Mouse (Mus musculus): Measurements from ENCODE around the gene Dars.

Dars gene

GRCm38 (mm10) chr1:128416584-128417532 is at the start of gene Dars:
Gene Dars, minus strand, starts transcription at chr1:128417368.
- DNase-seq (ENCODE audit: low read depth, low spot score) = peak; percentile 92

GRCm38 (mm10) chr1:128466828-128467227 is 49.7 kb upstream of the Dars start:
- DNase-seq (ENCODE audit: low read depth, low spot score) = no peak

GRCm38 (mm10) chr1:128463478-128463877 is 46.3 kb upstream of the Dars start:
- DNase-seq (ENCODE audit: low read depth, low spot score) = no peak

- DNase-seq (ENCODE audit: low read depth, low spot score) = no peak
Measured at GRCm38 (mm10) chr1:128462389-128462788, 45.2 kb upstream of the Dars start.

GRCm38 (mm10) chr1:128460780-128461179 is 43.6 kb upstream of the Dars start:
- no peak for DNase-seq (ENCODE audit: low read depth, low spot score)

- no peak for DNase-seq (ENCODE audit: low read depth, low spot score)
Measured at GRCm38 (mm10) chr1:128459439-128459838, 42.3 kb upstream of the Dars start.

GRCm38 (mm10) chr1:128459011-128459410 is 41.8 kb upstream of the Dars start:
- DNase-seq (ENCODE audit: low read depth, low spot score) = no peak

- no peak for DNase-seq (ENCODE audit: low read depth, low spot score)
Measured at GRCm38 (mm10) chr1:128456844-128457445, 39.8 kb upstream of the Dars start.

GRCm38 (mm10) chr1:128456271-128456670 is 39.1 kb upstream of the Dars start:
- DNase-seq (ENCODE audit: low read depth, low spot score) = no peak

GRCm38 (mm10) chr1:128452210-128452609 is 35.0 kb upstream of the Dars start:
- DNase-seq (ENCODE audit: low read depth, low spot score) = no peak

- no peak for DNase-seq (ENCODE audit: low read depth, low spot score)
Measured at GRCm38 (mm10) chr1:128451183-128451582, 34.0 kb upstream of the Dars start.

GRCm38 (mm10) chr1:128447206-128447902 is 30.2 kb upstream of the Dars start:
- DNase-seq (ENCODE audit: low read depth, low spot score) = no peak

- DNase-seq (ENCODE audit: low read depth, low spot score) = peak; percentile 28
Measured at GRCm38 (mm10) chr1:128443890-128444839, 27.0 kb upstream of the Dars start.

GRCm38 (mm10) chr1:128441129-128441473 is 23.9 kb upstream of the Dars start:
- no peak for DNase-seq (ENCODE audit: low read depth, low spot score)

- no peak for DNase-seq (ENCODE audit: low read depth, low spot score)
Measured at GRCm38 (mm10) chr1:128440386-128441128, 23.4 kb upstream of the Dars start.

GRCm38 (mm10) chr1:128439618-128440017 is 22.4 kb upstream of the Dars start:
- no peak for DNase-seq (ENCODE audit: low read depth, low spot score)

- no peak for DNase-seq (ENCODE audit: low read depth, low spot score)
Measured at GRCm38 (mm10) chr1:128438526-128438925, 21.4 kb upstream of the Dars start.

- DNase-seq (ENCODE audit: low read depth, low spot score) = no peak
Measured at GRCm38 (mm10) chr1:128437276-128437675, 20.1 kb upstream of the Dars start.

- DNase-seq (ENCODE audit: low read depth, low spot score) = no peak
Measured at GRCm38 (mm10) chr1:128436015-128436414, 18.8 kb upstream of the Dars start.

GRCm38 (mm10) chr1:128435551-128435950 is 18.4 kb upstream of the Dars start:
- DNase-seq (ENCODE audit: low read depth, low spot score) = no peak

GRCm38 (mm10) chr1:128424928-128425327 is 7.8 kb upstream of the Dars start:
- no peak for DNase-seq (ENCODE audit: low read depth, low spot score)
